17 mouse cellular contexts compared by ENCODE assay signal in genomic region chr11:33607784-33608183, GRCm38 (mm10). TPM values are rescaled to one million over a fixed set of nuclear protein-coding genes. Genes with fewer than 3 reads are reported as not detected.
DNase-seq lines count a peak whose midpoint lies in the region; ATAC-seq and TF ChIP-seq lines count a peak whose summit lies in the region.
"Had no signal": no experiment of that assay in that cellular context is flagged by ENCODE, and none has a peak within 500 bp of the region (broad histone marks: within the 10 kb centered on the region; RNA-seq: fewer than 3 reads in every experiment).

No protein-coding gene starts in this region.

- no peaks in the 10 kb centered on the region for H3K36me3 ChIP-seq in hindbrain, embryonic 10.5 days
- no peaks in the 10 kb centered on the region for H3K36me3 ChIP-seq in hindbrain, embryonic 14.5 days (replicated peaks; ENCODE audit: control insufficient read depth, insufficient read depth)
- H3K36me3 ChIP-seq in limb, embryonic 14.5 days (ENCODE audit: control insufficient read depth, insufficient read depth, low read length) = no peaks in the 10 kb centered on the region
- H3K36me3 ChIP-seq: embryonic facial prominence, embryonic 13.5 days; midbrain, embryonic 13.5 days had no signal

- H3K9me3 ChIP-seq in hindbrain, embryonic 10.5 days = no peaks in the 10 kb centered on the region
- no peaks in the 10 kb centered on the region for H3K9me3 ChIP-seq in hindbrain, embryonic 14.5 days (ENCODE audit: control insufficient read depth, low read length)
- no peaks in the 10 kb centered on the region for H3K9me3 ChIP-seq in limb, embryonic 14.5 days (ENCODE audit: control insufficient read depth, low read length)
- H3K9me3 ChIP-seq: embryonic facial prominence, embryonic 13.5 days; midbrain, embryonic 13.5 days had no signal

- H3K4me1 ChIP-seq in hindbrain, embryonic 10.5 days (replicated peaks) = peaks cover 18% of the 10 kb centered on the region
- no peaks in the 10 kb centered on the region for H3K4me1 ChIP-seq in hindbrain, embryonic 14.5 days (replicated peaks; ENCODE audit: control insufficient read depth, insufficient read depth, low read length)
- H3K4me1 ChIP-seq in limb, embryonic 14.5 days (ENCODE audit: control insufficient read depth, insufficient read depth, low read length) = no peaks in the 10 kb centered on the region
- H3K4me1 ChIP-seq: midbrain, embryonic 13.5 days had no signal

- peak overlapping the region; percentile 59; the same call in 1 of the 2 replicates for H3K27ac ChIP-seq in hindbrain, embryonic 10.5 days
- H3K27ac ChIP-seq in hindbrain, embryonic 14.5 days = no peak overlapping the region
- H3K27ac ChIP-seq in limb, embryonic 14.5 days (replicated peaks; ENCODE audit: low read depth, low read length) = no peak overlapping the region
- H3K27ac ChIP-seq: embryonic facial prominence, embryonic 13.5 days; heart, adult 2 months; midbrain, embryonic 13.5 days had no signal

- no peak overlapping the region for H3K4me3 ChIP-seq in hindbrain, embryonic 10.5 days
- H3K4me3 ChIP-seq in hindbrain, embryonic 14.5 days (replicated peaks; ENCODE audit: low read length) = no peak overlapping the region
- H3K4me3 ChIP-seq in limb, embryonic 14.5 days (replicated peaks; ENCODE audit: low read length) = no peak overlapping the region
- H3K4me3 ChIP-seq: embryonic facial prominence, embryonic 13.5 days; heart, adult 2 months; midbrain, embryonic 13.5 days had no signal

- peak; percentile 60 for DNase-seq in hindbrain, embryonic 10.5 days (ENCODE audit: low spot score)
- DNase-seq in hindbrain, embryonic 14.5 days (ENCODE audit: low spot score) = no peak
- DNase-seq in ES-CJ7 (ENCODE audit: low read depth, low spot score) = peak; percentile 38
- DNase-seq in embryo, embryonic 9.5 days (ENCODE audit: extremely low spot score) = peak; percentile 49
- peak; percentile 45 for DNase-seq in limb, embryonic 14.5 days (ENCODE audit: low spot score)
- DNase-seq in right cerebral cortex, postnatal 10 days (ENCODE audit: low spot score in 2 of 2) = no peak
- no peak for DNase-seq in left cerebral cortex, adult 11 months (ENCODE audit: low spot score)
- DNase-seq: adrenal gland, postnatal 14 days; cerebellum, adult 11 months; forebrain, postnatal 0 days; heart, adult 2 months; liver, postnatal 0 days; right cerebral cortex, postnatal 25 days had no signal

- 35% methylated on average over 3 of the region's 3 CpGs for WGBS in hindbrain, embryonic 10.5 days
- WGBS in hindbrain, embryonic 14.5 days = 33% methylated on average over 3 of the region's 3 CpGs
- 5% methylated on average over 3 of the region's 3 CpGs for WGBS in limb, embryonic 14.5 days

- H3K27me3 ChIP-seq in hindbrain, embryonic 10.5 days (ENCODE audit: insufficient read depth, poor library complexity, severe bottlenecking) = no peaks in the 10 kb centered on the region
- no peaks in the 10 kb centered on the region for H3K27me3 ChIP-seq in hindbrain, embryonic 14.5 days (ENCODE audit: control insufficient read depth, insufficient read depth, low read length)
- no peaks in the 10 kb centered on the region for H3K27me3 ChIP-seq in limb, embryonic 14.5 days (ENCODE audit: control insufficient read depth, insufficient read depth, low read length)
- H3K27me3 ChIP-seq: embryonic facial prominence, embryonic 13.5 days; midbrain, embryonic 13.5 days had no signal

- ATAC-seq in hindbrain, embryonic 14.5 days (ENCODE audit: low FRiP score) = no peak
- peak; percentile 88 for ATAC-seq in limb, embryonic 14.5 days (ENCODE audit: low FRiP score, low read depth)
- ATAC-seq in frontal cortex, adult (ENCODE audit: low TSS enrichment) = no peak
- ATAC-seq: forebrain, postnatal 0 days; liver, postnatal 0 days; midbrain, embryonic 13.5 days had no signal

- no peak overlapping the region for H3K9ac ChIP-seq in hindbrain, embryonic 14.5 days
- H3K9ac ChIP-seq in limb, embryonic 14.5 days (ENCODE audit: low read depth, low read length, severe bottlenecking) = no peak overlapping the region
- H3K9ac ChIP-seq: embryonic facial prominence, embryonic 13.5 days; forebrain, postnatal 0 days; liver, postnatal 0 days; midbrain, embryonic 13.5 days had no signal

- TF ChIP-seq POLR2A in limb, embryonic 14.5 days (IDR thresholded peaks at IDR 0.05; ENCODE audit: borderline replicate concordance, extremely low read depth, insufficient read depth, insufficient read length) = no peak

- H3K4me2 ChIP-seq in hindbrain, embryonic 14.5 days (replicated peaks) = no peak overlapping the region
- H3K4me2 ChIP-seq in limb, embryonic 14.5 days (replicated peaks; ENCODE audit: low read depth, low read length, severe bottlenecking) = no peak overlapping the region
- H3K4me2 ChIP-seq: embryonic facial prominence, embryonic 13.5 days; midbrain, embryonic 13.5 days had no signal

RNA-seq across cellular contexts. Expression of gene D130052B06Rik, which starts 8.7 kb away (rescaled TPM):
- polyA plus RNA-seq in hindbrain, embryonic 10.5 days (2016; fragmentation: Nextera tagmentation; extraction: Ambion mirVana) = 0.07 TPM in 1 of 2 replicates, not detected in the other
- not detected in 2 replicates for polyA plus RNA-seq in hindbrain, embryonic 14.5 days (2014; fragmentation: Nextera tagmentation; extraction: Ambion mirVana)
- polyA plus RNA-seq in limb, embryonic 14.5 days (2012; rRNA removed) = 0.06 and 0.14 TPM in 2 replicates
- 0.08 TPM in 2 replicates for polyA plus RNA-seq in limb, embryonic 14.5 days (2014; fragmentation: Nextera tagmentation; extraction: Ambion mirVana)
- polyA plus RNA-seq: embryonic facial prominence, embryonic 13.5 days; forebrain, postnatal 0 days; heart, adult 2 months; liver, postnatal 0 days; midbrain, embryonic 13.5 days; neural tube, embryonic 14.5 days had no signal

RNA-seq across cellular contexts. Expression of gene Gabrp, which starts 29.0 kb away (rescaled TPM):
- polyA plus RNA-seq in hindbrain, embryonic 10.5 days (2016; fragmentation: Nextera tagmentation; extraction: Ambion mirVana) = 0.72 and 5.2 TPM in 2 replicates
- polyA plus RNA-seq in hindbrain, embryonic 14.5 days (2014; fragmentation: Nextera tagmentation; extraction: Ambion mirVana) = not detected in 2 replicates
- 11.5 and 17.0 TPM in 2 replicates for polyA plus RNA-seq in limb, embryonic 14.5 days (2012; rRNA removed)
- polyA plus RNA-seq in limb, embryonic 14.5 days (2014; fragmentation: Nextera tagmentation; extraction: Ambion mirVana) = 9.2 and 13.6 TPM in 2 replicates
- polyA plus RNA-seq: forebrain, postnatal 0 days; midbrain, embryonic 13.5 days; neural tube, embryonic 14.5 days had no signal

Comparison
In these comparisons a context has a peak if more than half of its experiments do, and no peak if none do; other contexts are left out.
1. DNase-seq: peak in hindbrain, embryonic 10.5 days (single experiment), ES-CJ7 (single experiment), embryo, embryonic 9.5 days (single experiment) and limb, embryonic 14.5 days (single experiment); none in hindbrain, embryonic 14.5 days (single experiment), right cerebral cortex, postnatal 10 days (0 of 2) and left cerebral cortex, adult 11 months (single experiment).